Mouse (Mus musculus): ENCODE measurements around the gene Nexn. TPM values are rescaled to one million over a fixed set of nuclear protein-coding genes. Genes with fewer than 3 reads are reported as not detected.
"Not testable (repeated sequence)": the region's sequence is repeated elsewhere in the genome, so short reads cannot be mapped to it uniquely, and the experiment has no call there.

Nexn gene
- polyA plus RNA-seq, 1 experiment: 10.4 TPM

DNA sequence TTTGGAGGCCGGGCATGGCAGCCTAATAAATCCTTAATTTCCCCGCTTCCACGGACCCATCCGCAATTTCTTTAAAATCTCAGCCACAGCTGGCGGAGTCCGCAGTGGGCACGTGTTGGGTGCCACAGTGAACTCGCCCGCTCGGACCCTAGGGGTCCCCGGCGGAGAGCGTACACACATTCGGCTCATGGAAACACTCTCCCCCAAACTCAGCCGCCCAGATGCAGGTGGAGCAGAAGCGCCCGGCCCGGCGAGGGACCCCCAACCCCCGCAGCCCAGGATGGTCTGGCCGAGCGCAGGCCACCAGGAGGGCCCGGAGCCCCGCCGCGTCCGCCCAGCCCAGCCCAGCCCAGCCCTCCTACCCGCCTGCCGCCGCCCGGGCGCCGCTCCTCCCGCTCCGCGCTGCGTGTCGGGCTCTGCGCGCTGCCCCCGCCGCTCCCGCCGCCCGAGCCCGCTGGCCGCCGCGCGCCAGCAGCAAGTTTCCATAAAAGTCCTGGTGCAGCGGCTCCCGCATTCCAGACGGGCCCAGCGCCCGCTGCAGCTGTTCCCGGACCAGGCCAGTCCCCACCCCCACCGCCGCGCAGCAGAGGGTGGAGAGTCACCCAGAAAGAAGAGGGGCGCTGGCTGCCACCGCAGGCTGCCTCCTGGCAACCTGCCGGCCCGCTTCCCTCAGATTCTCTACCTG lies 657 bp downstream of the Nexn start:
- Histone ChIP-seq H3K4me1 (ENCODE audit: control insufficient read depth, insufficient read depth, insufficient read length, low read length) (no peaks in the 10 kb centered on the region), H3K4me3 (ENCODE audit: insufficient read depth, low read depth, low read length) (peak overlapping the region; percentile 69), H3K27ac (replicated peaks; ENCODE audit: low read depth, low read length) (no peak overlapping the region)

- Histone ChIP-seq H3K4me1 (ENCODE audit: control insufficient read depth, insufficient read depth, insufficient read length, low read length) (no peaks in the 10 kb centered on the region), H3K27ac (replicated peaks; ENCODE audit: low read depth, low read length) (no peak overlapping the region), H3K4me3 (ENCODE audit: insufficient read depth, low read depth, low read length) (no peak overlapping the region)
Observed at GRCm38 (mm10) chr3:152264830-152265229, 1.3 kb downstream of the Nexn start.

GRCm38 (mm10) chr3:152264374-152264773 lies 1.8 kb downstream of the Nexn start:
- H3K27ac ChIP-seq (replicated peaks; ENCODE audit: low read depth, low read length): no peak overlapping the region

DNA sequence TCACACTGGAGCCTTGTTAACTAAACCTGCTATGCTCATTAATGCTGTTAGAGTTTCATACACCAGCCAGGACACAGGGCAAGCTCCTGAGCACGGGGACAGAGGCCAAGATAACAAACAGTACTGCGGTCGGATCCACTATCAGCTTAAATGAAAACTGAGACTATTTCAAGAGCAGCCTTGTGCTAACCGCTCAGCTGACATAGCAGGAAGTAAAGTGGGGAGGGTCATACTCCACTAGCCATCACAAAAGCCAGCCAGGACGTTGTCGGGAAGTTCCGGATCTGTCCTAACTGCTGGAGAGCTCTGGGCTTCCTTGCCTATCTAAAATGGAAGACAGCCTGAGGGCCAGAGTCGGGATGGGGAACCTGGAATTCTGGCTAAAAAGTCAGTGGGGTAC lies 4.2 kb downstream of the Nexn start:
- H3K27ac ChIP-seq (replicated peaks; ENCODE audit: low read depth, low read length): peak overlapping the region; percentile 4; the same call in 1 of the 2 replicates
- H3K4me3 ChIP-seq (ENCODE audit: insufficient read depth, low read depth, low read length): 0 out of 2 replicates have a peak overlapping the region, but pooled peaks have one; percentile 1
- H3K4me1 ChIP-seq (ENCODE audit: control insufficient read depth, insufficient read depth, insufficient read length, low read length): no peaks in the 10 kb centered on the region

More at GRCm38 (mm10) chr3:152264374-152264773, 1.8 kb downstream of the Nexn start:
- Histone ChIP-seq H3K4me3 (ENCODE audit: insufficient read depth, low read depth, low read length) (no peak overlapping the region), H3K4me1 (ENCODE audit: control insufficient read depth, insufficient read depth, insufficient read length, low read length) (no peaks in the 10 kb centered on the region)

GRCm38 (mm10) chr3:152261436-152261835 lies 4.7 kb downstream of the Nexn start:
- no peak overlapping the region for H3K4me3 ChIP-seq (ENCODE audit: insufficient read depth, low read depth, low read length)
- H3K27ac ChIP-seq (replicated peaks; ENCODE audit: low read depth, low read length): no peak overlapping the region
- H3K4me1 ChIP-seq (ENCODE audit: control insufficient read depth, insufficient read depth, insufficient read length, low read length): no peaks in the 10 kb centered on the region

- Histone ChIP-seq H3K4me1 (ENCODE audit: control insufficient read depth, insufficient read depth, insufficient read length, low read length) (no peaks in the 10 kb centered on the region), H3K27ac (replicated peaks; ENCODE audit: low read depth, low read length) (no peak overlapping the region), H3K4me3 (ENCODE audit: insufficient read depth, low read depth, low read length) (no peak overlapping the region)
Observed at GRCm38 (mm10) chr3:152260362-152260761, 5.8 kb downstream of the Nexn start.

GRCm38 (mm10) chr3:152259409-152259808 lies 6.7 kb downstream of the Nexn start:
- not testable (repeated sequence) for H3K27ac ChIP-seq (replicated peaks; ENCODE audit: low read depth, low read length); H3K4me3 ChIP-seq (ENCODE audit: insufficient read depth, low read depth, low read length)

DNA sequence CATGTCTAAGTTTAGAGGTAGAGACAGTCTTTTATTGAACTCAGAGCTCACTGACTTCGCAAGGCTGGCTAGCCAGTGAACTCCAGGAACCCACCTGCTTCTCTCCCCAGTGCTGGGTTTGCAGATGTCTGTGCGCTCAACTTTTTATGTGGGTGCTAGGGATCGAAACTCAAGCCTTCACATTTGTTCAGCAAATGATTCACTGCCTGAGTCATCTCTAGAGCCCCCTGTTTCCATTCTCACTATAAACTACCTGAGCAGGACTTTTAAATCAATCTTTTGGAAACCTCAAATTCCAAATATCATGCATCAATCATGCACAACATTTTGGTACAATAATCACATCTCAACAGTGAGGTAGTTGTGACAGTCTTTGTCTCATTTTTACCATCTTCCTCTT lies 8.6 kb downstream of the Nexn start:
- H3K27ac ChIP-seq (replicated peaks; ENCODE audit: low read depth, low read length): no peak overlapping the region
- H3K4me3 ChIP-seq (ENCODE audit: insufficient read depth, low read depth, low read length): no peak overlapping the region
- no peaks in the 10 kb centered on the region for H3K4me1 ChIP-seq (ENCODE audit: control insufficient read depth, insufficient read depth, insufficient read length, low read length)

More at GRCm38 (mm10) chr3:152259409-152259808, 6.7 kb downstream of the Nexn start:
- not testable (repeated sequence) for H3K4me1 ChIP-seq (ENCODE audit: control insufficient read depth, insufficient read depth, insufficient read length, low read length)

GRCm38 (mm10) chr3:152250487-152250886 lies 15.7 kb downstream of the Nexn start:
- Histone ChIP-seq H3K4me1 (ENCODE audit: control insufficient read depth, insufficient read depth, insufficient read length, low read length) (no peaks in the 10 kb centered on the region), H3K27ac (replicated peaks; ENCODE audit: low read depth, low read length) (no peak overlapping the region), H3K4me3 (ENCODE audit: insufficient read depth, low read depth, low read length) (no peak overlapping the region)

DNA sequence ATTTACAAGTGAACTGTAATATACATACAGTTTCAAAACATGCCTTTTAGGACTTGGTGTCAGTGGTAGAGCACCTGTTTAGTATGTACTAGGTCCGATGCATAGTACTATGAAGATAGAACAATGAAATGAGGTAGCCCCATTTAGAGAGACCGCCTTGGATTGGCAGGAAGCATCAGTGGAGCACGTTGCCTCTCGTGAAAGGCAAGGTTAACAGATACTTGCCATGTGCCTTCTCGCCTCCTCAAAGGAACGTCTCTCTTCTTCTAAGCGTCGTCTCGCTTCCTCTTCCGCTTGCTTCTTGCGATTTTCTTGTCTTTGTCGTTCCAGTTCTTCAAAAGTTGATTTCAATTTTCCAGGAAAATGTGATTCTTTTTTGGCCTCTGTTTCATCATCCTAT lies 18.4 kb downstream of the Nexn start:
- no peaks in the 10 kb centered on the region for H3K4me1 ChIP-seq (ENCODE audit: control insufficient read depth, insufficient read depth, insufficient read length, low read length)
- no peak overlapping the region for H3K4me3 ChIP-seq (ENCODE audit: insufficient read depth, low read depth, low read length)
- no peak overlapping the region for H3K27ac ChIP-seq (replicated peaks; ENCODE audit: low read depth, low read length)

- H3K4me1 ChIP-seq (ENCODE audit: control insufficient read depth, insufficient read depth, insufficient read length, low read length): no peaks in the 10 kb centered on the region
- H3K27ac ChIP-seq (replicated peaks; ENCODE audit: low read depth, low read length): no peak overlapping the region
Observed at GRCm38 (mm10) chr3:152245273-152245910, 20.8 kb downstream of the Nexn start.

DNA sequence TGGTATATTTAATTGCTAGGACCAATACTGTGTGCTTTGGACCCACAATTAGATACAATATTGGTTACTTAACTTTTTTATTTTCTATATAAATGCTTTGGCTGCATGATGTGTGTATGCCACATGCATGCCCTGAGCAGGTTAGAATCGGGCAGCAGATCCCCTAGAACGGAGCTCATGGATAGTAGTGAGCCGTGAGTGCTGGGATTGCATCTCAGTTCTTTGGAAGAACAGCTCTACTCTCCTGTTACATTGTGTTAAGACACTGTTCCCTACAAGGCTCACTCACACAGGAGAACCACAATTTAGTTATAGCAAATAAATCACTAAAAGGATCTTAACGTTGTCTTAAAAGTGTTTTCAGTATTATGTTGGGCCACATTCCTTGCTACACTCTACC lies 22.8 kb downstream of the Nexn start:
- H3K4me3 ChIP-seq (ENCODE audit: insufficient read depth, low read depth, low read length): no peak overlapping the region
- H3K27ac ChIP-seq (replicated peaks; ENCODE audit: low read depth, low read length): no peak overlapping the region
- H3K4me1 ChIP-seq (ENCODE audit: control insufficient read depth, insufficient read depth, insufficient read length, low read length): no peaks in the 10 kb centered on the region

More at GRCm38 (mm10) chr3:152245273-152245910, 20.8 kb downstream of the Nexn start:
- H3K4me3 ChIP-seq (ENCODE audit: insufficient read depth, low read depth, low read length): no peak overlapping the region

DNA sequence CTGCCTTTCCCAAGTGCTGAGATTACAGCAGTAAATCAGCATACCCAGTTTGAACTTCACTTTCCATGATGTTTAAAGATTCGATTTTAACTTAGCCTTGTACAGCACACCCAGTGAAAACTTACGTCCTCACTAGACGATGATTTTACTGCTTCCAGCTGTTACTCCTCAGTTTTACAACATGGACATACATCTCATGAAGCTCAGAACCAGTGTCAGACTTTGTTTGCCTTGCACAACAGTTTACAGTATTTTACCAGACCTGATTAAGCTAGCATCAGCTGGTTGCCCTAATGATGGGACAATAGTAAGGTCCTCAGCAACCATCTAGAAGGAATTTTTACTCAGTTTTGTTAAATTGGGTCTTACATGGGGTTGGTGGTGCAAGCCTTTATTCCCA lies 25.1 kb downstream of the Nexn start:
- H3K4me3 ChIP-seq (ENCODE audit: insufficient read depth, low read depth, low read length): no peak overlapping the region
- no peak overlapping the region for H3K27ac ChIP-seq (replicated peaks; ENCODE audit: low read depth, low read length)
- H3K4me1 ChIP-seq (ENCODE audit: control insufficient read depth, insufficient read depth, insufficient read length, low read length): no peaks in the 10 kb centered on the region

GRCm38 (mm10) chr3:152239592-152239991 lies 26.6 kb downstream of the Nexn start:
- Histone ChIP-seq H3K4me1 (ENCODE audit: control insufficient read depth, insufficient read depth, insufficient read length, low read length) (no peaks in the 10 kb centered on the region), H3K4me3 (ENCODE audit: insufficient read depth, low read depth, low read length) (no peak overlapping the region), H3K27ac (replicated peaks; ENCODE audit: low read depth, low read length) (no peak overlapping the region)

- H3K27ac ChIP-seq (replicated peaks; ENCODE audit: low read depth, low read length): no peak overlapping the region
- no peak overlapping the region for H3K4me3 ChIP-seq (ENCODE audit: insufficient read depth, low read depth, low read length)
- no peaks in the 10 kb centered on the region for H3K4me1 ChIP-seq (ENCODE audit: control insufficient read depth, insufficient read depth, insufficient read length, low read length)
Observed at GRCm38 (mm10) chr3:152238836-152239235, 27.3 kb downstream of the Nexn start.

DNA sequence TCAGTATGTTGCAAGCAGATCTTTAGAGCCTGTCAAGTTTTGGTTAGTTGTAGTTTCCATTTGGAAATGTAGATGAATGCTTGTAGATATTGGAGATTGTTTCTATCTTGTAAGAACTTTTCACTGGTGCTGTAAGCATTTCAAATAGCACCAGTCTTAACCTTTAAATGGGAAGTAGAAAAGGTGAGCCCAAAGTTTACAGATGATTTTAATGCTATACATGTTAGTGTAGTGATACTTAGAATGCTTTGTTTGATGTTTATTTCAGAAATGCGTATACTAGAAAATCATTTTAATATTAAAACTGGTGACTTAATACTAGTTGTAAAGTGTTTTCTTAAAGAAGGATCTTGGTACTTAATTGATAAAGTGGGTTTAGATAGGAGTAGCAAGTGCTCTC lies 30.3 kb downstream of the Nexn start:
- Histone ChIP-seq H3K27ac (replicated peaks; ENCODE audit: low read depth, low read length) (no peak overlapping the region), H3K4me3 (ENCODE audit: insufficient read depth, low read depth, low read length) (no peak overlapping the region)

More for the DNA sequence above, 30.3 kb downstream of the Nexn start:
- H3K4me1 ChIP-seq (ENCODE audit: control insufficient read depth, insufficient read depth, insufficient read length, low read length): no peaks in the 10 kb centered on the region

Data from brown adipose tissue, adult 24 weeks (tissue).